Mouse (Mus musculus): ENCODE results near the gene Wnt9a.

DNA sequence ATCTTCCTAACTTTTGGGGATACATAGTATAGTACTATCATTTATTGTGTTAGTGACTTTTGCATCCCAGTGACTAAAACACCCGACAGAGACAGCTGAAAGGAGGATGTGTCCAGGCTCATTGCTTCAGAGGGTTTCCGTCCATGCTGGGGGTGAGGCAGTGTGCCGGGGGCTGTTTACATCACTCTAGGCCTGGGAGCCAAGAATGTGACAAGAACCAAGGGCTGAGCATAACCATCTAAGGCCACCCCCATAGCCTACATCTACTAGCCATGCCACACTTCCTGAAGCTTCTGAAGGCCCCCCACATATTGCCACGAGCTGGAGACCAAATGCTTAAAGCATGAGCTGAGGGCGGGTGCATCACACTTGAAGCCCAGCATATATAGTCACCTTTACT, 18.0 kb downstream of the Wnt9a start:
- TF ChIP-seq CTCF (conservative IDR thresholded peaks at IDR 0.05; ENCODE audit: low read length): no peak
- TF ChIP-seq POU5F1 (IDR thresholded peaks at IDR 0.05; ENCODE audit: borderline replicate concordance, low read length): no peak
